Mouse (Mus musculus) thymus, postnatal 25 days (tissue): ENCODE data around the gene H6pd.
"Not testable (repeated sequence)": the region's sequence is repeated elsewhere in the genome, so short reads cannot be mapped to it uniquely, and the experiment has no call there.

ENCODE experiments used
- DNase-seq: peaks from one replicate; pipeline ENCODE4 v3.0.0; 2022

The H6pd gene

GRCm38 (mm10) chr4:150008853-150009586 lies at the start of gene H6pd:
Gene H6pd (minus strand): TSS chr4:150009023.
- DNase-seq, result peak; percentile 97

DNA sequence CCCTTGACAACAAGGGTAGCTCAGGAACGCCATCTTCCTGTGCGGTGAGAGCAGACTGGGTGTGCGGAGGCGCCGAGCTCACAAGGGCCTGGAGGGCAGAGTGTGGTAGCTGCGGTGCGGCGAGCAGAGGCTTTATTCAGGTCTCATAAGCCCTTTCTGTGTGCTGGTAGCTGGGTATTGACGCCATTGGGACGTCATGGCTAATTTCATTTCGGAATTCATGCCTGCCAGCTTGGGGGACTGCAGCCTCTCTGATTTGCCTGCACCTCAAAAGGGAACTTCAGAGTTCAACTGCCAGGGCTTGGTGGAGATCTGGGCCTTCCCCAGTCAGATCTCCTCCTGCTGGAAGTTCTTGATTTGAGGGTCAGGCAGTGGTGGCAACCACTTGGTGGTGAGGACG lies 48.9 kb upstream of the H6pd start:
- no peak for DNase-seq

GRCm38 (mm10) chr4:150056171-150056570 lies 47.3 kb upstream of the H6pd start:
- no peak for DNase-seq

DNA sequence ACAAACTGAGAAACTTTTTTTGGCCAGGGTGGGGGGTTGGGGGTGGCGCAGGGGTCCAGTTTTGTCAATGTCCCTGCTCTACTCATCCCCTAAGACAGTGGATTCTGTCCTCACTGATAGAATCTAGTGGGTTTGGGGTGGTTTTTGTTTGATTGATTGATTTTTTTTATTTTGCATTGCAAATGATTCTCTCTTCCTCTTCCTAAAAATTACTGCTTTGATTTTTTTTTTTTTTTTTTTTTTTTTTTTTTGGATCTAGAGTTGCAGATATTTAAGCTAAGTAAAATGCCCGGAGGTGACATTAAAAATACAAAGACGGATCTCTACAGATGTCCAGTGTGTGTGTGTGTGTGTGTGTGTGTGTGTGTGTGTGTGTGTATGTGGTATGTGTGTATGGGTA lies 43.6 kb upstream of the H6pd start:
- DNase-seq, result no peak

GRCm38 (mm10) chr4:150051514-150051913 lies 42.7 kb upstream of the H6pd start:
- DNase-seq, result no peak

DNA sequence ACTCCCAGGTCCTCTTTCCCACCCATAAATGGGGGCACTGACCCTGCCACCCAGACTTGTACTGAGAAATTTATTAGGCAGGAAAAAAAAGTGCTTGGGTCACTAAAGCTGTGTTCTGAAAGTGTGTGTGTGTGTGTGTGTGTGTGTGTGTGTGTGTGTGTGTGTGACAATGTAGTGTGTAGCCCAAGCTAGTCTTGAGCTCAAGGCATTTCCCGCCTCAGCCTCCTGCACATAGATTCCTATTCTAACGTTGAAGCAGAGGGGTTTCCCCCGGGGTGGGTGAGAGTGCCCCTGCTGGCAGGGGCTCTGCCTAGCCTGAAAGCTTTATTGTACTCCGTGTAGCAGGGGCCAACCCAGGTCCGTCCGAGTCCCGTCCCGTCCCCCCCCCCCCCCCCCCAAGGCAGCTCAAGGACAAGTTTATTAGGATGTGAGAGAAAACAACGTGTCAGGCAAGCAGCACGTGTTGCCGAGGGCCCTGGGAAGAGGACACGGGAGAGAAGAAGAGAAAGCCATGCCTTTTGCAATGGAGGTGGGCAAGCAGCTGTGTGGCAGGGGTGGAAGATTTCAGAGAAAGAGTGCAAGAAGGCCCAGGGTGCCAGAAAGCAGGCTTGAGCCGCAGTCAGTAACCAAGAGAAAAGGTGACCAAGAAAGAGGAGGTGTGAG lies 40.9 kb upstream of the H6pd start:
- no peak for DNase-seq

- no peak for DNase-seq
These were observed 40.3 kb upstream of the H6pd start for GRCm38 (mm10) chr4:150049157-150049513.

GRCm38 (mm10) chr4:150048478-150049156 lies 39.8 kb upstream of the H6pd start:
- no peak for DNase-seq

DNA sequence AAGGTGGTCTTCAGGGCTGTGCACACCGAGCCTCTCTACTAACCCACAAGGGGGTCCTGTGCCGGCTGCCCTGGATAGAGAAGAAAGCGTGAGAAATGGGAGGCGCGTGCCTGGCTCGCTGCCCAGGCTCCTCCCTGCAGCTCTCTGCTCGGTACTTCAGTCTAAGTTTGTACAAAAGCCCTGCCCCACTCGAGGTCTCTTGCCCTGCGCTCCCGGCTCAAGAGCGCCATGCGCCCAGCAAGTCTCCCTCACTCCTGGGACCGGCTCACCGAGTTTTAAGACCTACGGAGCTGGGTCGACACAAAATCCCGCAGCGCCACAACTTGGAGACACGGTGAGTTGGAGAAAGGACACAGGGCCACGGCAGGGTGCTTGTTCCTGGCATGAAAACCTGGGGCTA lies 39.2 kb upstream of the H6pd start:
- DNase-seq, result no peak

DNA sequence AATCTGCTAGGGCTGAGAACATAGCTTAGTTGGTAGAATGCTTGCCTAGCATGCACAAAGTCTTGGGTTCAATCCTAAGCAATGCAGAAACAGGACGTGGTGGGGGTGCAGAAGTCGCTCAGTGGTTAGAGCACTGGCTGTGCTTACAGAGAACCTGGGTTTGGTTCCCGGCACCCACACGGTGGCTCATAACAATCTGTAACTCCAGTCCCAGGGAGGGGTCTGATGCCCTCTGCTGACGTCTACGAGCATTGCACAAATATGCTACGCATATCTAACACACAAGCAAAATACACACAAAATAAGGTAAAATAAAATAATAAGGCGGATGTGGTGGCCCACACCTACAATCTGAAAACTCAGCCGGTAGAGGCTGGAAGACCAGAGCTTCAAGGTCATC lies 34.8 kb upstream of the H6pd start:
- no peak for DNase-seq

DNA sequence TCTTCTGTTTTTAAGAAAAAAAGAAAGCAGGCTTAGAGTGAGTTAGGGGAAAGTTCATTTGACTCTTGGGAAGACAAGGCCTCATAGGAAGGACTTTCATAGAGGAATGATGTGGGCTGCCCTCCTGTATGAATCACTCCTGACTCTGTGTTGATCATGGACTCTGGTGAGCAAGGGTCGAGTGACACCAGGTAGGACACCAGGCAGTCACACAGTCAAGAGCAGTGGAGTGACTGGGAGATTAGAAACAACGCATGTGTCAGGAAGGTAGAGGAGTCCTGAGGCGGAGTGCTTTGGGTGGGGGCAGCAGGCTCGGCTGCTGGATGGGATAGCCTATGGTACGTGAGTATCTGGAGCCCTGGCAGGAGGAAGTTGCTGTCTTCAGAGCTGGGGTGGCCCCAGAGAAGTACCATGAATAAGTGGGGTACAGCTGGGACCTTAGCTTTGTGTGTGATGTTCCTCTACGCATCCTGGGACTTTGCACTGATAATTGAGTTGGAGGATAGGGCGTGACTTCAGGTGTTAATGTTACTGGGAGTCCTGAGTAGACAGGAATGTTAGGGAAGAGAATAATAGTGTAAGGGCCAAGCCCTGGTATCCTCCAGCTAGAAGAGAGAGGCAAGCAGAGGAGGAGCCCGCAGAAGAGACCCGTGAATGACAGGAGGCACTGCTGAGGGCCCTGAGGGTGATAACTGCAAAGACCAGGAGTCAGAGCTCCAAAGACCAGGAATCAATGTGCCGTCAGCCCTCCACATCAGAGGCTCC lies 32.7 kb upstream of the H6pd start:
- no peak for DNase-seq

DNA sequence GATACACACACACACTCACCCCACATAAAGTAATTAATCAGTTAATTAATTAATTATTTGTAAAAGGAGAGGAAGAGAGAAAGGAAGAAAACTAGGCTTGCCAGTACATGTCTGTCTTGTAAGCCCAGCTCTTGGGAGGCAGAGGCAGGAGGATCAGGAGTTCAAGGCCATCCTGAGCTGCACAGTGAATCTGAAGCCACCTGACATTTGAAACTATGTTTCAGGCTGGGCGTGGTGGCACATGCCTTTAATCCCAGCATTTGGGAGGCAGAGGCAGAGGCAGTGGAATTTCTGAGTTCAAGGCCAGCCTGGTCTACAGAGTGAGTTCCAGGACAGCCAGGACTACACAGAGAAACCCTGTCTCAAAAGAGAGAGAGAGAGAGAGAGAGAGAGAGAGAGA lies 32.0 kb upstream of the H6pd start:
- DNase-seq, result not testable (repeated sequence)

- no peak for DNase-seq
These were observed 31.3 kb upstream of the H6pd start for GRCm38 (mm10) chr4:150040003-150040581.

DNA sequence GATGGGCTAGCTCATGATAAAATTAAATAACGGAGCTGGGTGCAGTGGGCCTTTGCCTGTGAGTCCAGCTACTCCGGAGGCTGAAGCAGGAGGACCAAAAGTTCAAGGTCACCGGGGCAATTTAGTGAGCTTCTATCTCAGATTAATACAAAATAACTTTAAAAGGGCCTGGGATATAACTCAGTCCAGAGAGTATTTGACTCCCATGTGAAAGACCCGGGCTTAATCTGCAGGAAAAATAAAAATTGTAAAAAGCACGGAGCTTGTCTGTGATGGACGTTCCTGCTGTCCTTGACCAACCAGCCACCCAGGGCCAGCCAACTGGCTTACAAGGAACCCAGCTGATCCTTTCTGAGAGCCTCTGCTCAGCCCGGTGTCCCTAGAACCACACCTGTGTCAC lies 29.7 kb upstream of the H6pd start:
- no peak for DNase-seq

- no peak for DNase-seq
These were observed 27.3 kb upstream of the H6pd start for GRCm38 (mm10) chr4:150036094-150036493.

GRCm38 (mm10) chr4:150035280-150035679 lies 26.5 kb upstream of the H6pd start:
- peak; percentile 81 for DNase-seq

DNA sequence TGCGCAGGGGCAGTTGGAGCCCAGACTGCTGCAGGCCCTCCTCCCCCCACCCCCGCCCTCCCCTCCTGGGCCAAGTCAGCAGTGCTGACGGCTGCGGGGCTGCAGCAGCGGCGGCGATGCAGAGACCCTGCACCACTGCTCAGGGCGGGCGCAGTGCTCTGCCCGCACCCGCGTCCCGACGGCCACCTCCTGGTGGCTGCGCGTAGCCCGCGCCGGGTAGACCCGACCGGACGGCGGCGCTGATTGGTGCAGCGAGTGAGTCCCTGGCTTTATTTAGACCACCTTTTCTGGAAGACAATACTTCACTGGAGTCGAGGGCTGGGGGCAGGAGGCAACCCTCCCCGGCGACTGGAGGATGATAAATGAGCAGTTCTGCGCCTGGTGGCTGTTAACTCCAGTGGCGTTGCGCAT lies 24.4 kb upstream of the H6pd start:
- DNase-seq, result no peak

GRCm38 (mm10) chr4:150031234-150031890 lies 22.5 kb upstream of the H6pd start:
- DNase-seq, result no peak

DNA sequence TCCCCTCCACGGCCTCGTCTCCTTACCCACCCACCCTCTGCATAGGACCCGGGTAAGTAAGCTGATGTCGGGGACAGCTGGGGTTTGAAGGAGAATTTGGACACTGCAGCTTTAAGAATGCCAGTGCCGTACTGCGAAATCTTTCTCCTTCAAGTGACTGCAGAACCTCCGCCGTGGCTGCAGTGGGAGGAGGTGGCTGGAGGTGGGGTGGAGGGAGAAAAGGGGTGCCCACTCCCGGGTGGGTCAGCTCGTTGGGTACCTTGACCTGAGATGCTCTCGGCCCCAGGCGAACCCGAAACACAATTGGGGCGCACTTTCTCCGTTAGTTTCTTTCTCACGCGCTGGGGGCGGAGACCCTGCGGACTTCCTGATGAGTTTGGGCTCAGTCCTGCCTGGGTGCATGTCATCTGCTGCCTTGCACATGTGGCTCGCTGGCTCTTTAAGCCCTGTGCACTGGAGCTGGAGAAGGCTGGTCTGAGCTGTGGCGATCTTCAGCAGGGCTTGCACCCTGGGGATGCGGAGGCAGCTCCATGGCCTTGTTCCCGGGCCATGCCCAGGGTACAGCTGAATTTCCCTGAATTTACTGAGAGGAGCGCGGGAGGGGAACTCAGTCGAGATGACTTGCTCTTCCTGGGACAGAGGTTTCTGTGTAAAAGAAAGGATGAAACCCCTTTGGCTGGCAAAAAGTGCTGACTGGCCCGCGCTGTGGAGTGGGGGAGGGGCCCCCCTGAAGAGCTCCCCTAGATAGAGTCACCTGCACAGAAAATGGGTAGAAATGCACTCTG lies 21.8 kb upstream of the H6pd start:
- DNase-seq, result peak; percentile 49

- peak; percentile 27 for DNase-seq
These were observed 21.1 kb upstream of the H6pd start for GRCm38 (mm10) chr4:150029885-150030284.

GRCm38 (mm10) chr4:150023518-150023917 lies 14.7 kb upstream of the H6pd start:
- no peak for DNase-seq
